Mouse (Mus musculus) cerebellum, adult 2 months (tissue): ENCODE data around the gene Inafm1.

ENCODE experiments used
- CTCF ChIP-seq: fragments of 200-500 bp; IDR thresholded peaks from 2 replicates; pipeline ENCODE4 v1.5.1; 2011; ENCODE audit warnings: low read depth, mild to moderate bottlenecking, control low read depth, low read length, moderate library complexity, borderline replicate concordance; ENCODE audit not compliant: insufficient read depth
- POLR2A ChIP-seq: fragments of 200-500 bp; IDR thresholded peaks from 2 replicates; pipeline ENCODE4 v1.6.1; 2011; ENCODE audit warnings: low read length, control low read depth, borderline replicate concordance; ENCODE audit not compliant: insufficient read depth

DNA sequence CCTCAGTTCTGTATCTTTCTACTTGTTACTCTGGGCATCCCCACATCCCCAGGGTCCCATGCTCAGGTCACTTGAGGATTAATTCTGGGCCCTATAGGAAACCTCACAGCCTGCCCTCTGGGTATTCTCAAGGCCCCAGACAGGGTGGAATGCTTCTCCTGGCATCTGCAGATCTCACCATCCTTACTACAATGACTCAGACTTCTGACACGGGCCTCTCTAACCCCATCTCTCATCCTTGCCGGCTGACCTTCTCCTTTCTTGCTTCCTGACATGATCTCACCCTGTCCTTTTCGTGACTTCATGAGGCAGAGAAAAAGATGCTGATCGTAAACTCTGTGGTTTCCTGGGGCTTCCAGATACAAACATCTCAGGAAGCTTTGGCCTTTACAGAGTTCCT, 19.2 kb downstream of the Inafm1 start:
- no peak for TF ChIP-seq POLR2A
- TF ChIP-seq CTCF = no peak
